Mouse (Mus musculus) brain, embryonic 18.5 days (tissue): ENCODE results near the gene Astn2.

Source experiments
- DNase-seq: peaks from one replicate; pipeline ENCODE4 v3.0.0-alpha.2; 2012; ENCODE audit warnings: low read depth, low spot score

Astn2 gene

GRCm38 (mm10) chr4:65864551-65864950 lies 539.9 kb downstream of the Astn2 start:
- DNase-seq, result no peak

DNA sequence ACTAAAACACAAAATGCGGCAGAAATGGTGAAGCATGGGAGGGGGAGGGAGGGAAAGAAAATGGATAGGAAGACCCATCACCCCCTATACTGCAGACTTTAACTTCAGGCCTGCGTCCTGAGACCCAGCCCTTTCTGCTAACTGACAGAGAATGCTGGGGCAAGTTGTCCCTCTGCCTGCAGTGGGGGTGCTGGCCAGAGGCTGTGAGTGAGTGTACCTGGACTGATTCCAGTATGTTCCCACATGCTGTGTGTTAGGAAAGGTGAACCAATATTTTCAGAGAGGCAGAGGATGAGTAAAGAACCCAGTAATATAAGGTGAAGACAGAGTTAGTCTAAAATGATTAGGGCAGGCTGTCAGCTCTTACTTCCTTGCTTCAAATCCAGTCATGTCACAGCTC lies 561.2 kb downstream of the Astn2 start:
- no peak for DNase-seq

GRCm38 (mm10) chr4:65839550-65840000 lies 564.8 kb downstream of the Astn2 start:
- peak; percentile 61 for DNase-seq

DNA sequence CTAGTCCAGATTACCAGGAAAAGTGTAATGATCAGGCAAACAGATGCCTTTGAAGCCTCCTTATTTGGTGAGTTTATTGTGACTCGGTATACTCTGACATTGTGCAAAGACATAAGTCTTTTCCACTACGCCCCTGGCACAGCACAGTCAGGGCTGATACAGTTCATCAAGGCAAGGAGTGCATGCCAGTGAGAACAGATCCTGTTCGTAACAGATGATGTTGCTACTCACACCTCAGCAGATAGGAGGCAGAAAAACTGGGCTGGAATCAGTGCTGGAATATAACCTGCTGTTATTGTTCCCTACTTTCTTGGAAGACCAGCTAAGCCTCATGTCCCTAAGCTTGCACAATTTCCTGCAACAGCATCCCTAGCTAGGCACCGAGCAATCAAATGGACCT lies 565.6 kb downstream of the Astn2 start:
- no peak for DNase-seq

- no peak for DNase-seq
Measured at GRCm38 (mm10) chr4:65832971-65833370, 571.4 kb downstream of the Astn2 start.

- DNase-seq, result no peak
Measured at GRCm38 (mm10) chr4:65831872-65832271, 572.5 kb downstream of the Astn2 start.

GRCm38 (mm10) chr4:65830495-65830894 lies 573.9 kb downstream of the Astn2 start:
- no peak for DNase-seq

DNA sequence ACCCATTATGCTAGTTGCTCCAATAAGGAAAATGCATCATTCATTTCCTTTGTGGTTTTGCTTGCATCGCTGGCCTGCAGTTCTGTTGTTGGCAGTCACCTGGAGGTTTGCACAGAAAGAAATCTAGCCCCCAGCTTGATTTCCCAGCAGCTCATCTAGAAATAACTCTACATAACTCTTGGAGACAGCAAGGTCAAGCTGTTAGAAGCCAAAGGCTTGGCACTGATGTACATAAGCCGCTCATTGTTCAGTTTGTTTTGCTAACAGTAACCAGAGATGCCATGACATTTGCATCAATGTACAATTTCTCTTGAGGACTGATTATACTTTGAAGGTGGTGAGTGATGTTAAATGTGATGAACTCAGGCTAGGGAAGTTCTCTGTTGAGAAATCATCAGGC lies 583.3 kb downstream of the Astn2 start:
- DNase-seq, result no peak

- DNase-seq, result no peak
Measured at GRCm38 (mm10) chr4:65820236-65820635, 584.2 kb downstream of the Astn2 start.

GRCm38 (mm10) chr4:65819835-65820234 lies 584.6 kb downstream of the Astn2 start:
- no peak for DNase-seq

GRCm38 (mm10) chr4:65814176-65814535 lies 590.3 kb downstream of the Astn2 start:
- DNase-seq, result no peak

GRCm38 (mm10) chr4:65813500-65814175 lies 590.8 kb downstream of the Astn2 start:
- no peak for DNase-seq

GRCm38 (mm10) chr4:65807341-65807740 lies 597.1 kb downstream of the Astn2 start:
- no peak for DNase-seq

DNA sequence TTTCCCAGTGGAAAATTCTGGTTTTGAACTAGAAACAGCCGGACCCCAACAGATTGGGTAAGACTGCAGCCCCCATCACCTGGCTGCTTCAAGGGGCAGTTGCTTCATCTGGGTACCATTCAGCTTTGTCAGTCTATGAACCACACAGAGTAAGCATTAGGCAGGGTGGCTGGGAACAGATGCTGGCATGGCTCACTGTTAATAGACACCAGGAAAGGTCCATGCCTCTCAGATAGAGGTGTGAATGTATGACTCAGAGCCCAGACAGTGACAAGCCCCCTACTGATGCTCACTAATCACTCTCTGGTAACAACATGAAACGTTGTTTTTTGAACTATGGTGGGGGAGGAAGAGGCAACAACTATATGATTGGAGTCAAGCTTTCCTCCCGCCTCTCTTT lies 603.2 kb downstream of the Astn2 start:
- DNase-seq, result no peak

- no peak for DNase-seq
Measured at GRCm38 (mm10) chr4:65791051-65791450, 613.4 kb downstream of the Astn2 start.

DNA sequence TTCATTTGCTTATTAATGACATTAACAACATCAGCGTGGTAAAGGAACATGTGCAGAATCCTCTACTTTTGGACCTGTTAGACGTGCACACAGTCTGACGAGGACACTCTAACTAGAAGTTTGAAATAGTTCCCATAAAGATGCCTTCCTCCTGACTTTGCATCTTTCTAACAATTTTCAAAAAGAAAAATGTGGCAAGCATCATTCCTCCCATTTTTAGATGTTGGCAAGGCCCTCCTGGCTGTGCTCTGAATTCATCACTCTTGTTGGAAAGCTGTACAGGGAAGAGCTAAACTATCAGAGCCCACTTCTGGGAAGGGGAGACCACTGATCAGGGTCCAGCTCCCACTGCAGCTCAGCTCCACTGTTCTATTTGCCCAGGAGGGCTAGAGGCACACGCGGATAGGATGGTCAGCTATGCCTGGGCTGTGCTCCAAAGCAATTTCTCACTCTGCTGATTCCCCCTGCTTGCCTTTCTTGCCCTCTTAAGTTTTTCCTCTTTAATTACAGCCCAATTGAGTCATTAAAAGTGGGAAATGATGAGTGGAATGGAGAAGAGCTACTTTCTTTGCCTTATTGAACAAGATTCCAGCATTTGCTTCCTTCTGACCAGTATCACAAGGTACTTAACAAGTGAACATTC lies 630.9 kb downstream of the Astn2 start:
- DNase-seq, result no peak

- no peak for DNase-seq
Measured at GRCm38 (mm10) chr4:65770952-65771351, 633.5 kb downstream of the Astn2 start.

GRCm38 (mm10) chr4:65767919-65768318 lies 636.5 kb downstream of the Astn2 start:
- DNase-seq, result no peak

- peak; percentile 34 for DNase-seq
Measured at GRCm38 (mm10) chr4:65767431-65767830, 637.0 kb downstream of the Astn2 start.

GRCm38 (mm10) chr4:65765312-65765711 lies 639.1 kb downstream of the Astn2 start:
- no peak for DNase-seq

DNA sequence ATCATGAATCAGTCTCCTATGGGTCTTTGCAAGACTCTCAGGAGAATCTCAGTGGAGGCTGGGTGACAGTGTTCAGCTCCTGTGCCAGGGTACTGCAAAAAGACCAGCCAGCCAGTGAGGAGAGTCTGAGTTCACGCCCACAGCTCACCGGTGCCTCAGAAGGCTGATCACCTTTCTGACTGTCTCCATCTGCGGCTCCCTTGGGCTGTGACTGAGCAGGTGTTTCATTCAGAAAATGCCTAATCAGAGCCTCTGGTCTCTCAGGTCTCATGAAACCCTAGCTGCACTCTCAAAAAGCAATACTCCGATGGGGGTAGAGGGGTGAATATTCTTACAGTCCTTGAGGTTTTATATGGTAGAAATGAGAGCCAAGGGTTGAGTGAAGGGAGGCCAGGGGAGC lies 640.1 kb downstream of the Astn2 start:
- no peak for DNase-seq

DNA sequence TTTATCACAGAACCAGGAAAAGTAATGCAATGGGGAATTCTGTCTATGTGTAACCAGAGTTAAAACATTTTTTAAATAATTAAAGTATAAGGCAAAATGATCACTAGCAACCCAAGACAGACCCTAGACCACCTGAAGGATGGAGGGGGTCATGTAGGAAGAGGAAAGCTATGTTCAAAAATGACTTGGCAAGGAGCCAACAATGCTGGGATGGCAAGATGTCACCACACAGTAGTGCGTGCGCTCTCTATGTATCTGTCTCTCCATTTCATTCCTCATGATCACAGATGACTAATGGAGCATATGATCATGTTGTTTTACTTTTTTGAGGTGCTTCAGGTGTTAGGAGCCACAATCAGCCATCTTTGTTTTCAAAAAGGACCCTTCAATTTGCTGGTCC lies 640.6 kb downstream of the Astn2 start:
- DNase-seq, result no peak

GRCm38 (mm10) chr4:65762116-65762515 lies 642.3 kb downstream of the Astn2 start:
- no peak for DNase-seq

DNA sequence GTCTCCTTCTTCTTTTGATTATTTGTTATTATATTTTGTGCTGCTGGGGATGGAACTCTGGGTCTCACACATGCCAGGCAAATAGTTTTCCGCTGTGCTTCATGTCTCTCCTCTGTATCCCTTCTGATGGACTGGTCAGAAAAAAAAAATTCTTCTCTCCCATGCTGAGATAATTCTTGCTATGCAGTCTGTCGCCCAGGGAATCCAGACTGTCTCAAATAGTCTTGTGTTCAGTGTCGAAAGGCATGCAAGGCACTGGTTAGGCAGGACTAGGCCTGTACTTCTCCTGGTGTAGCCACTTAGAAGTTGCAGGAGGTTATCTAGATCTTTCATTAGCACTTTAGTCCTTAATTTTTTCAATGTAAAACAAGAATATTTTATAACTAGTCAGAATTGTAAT lies 642.8 kb downstream of the Astn2 start:
- no peak for DNase-seq
